Mouse (Mus musculus): Measurements from ENCODE around the gene Clcn2. TPM values are rescaled to one million over a fixed set of nuclear protein-coding genes. Genes with fewer than 3 reads are reported as not detected.
"Not testable (repeated sequence)": the region's sequence is repeated elsewhere in the genome, so short reads cannot be mapped to it uniquely, and the experiment has no call there.

Clcn2 gene
- polyA plus RNA-seq, 1 experiment from 2014 or later, result 5.7 TPM

- ATAC-seq (replicated peaks; ENCODE audit: insufficient number of reproducible peaks, low FRiP score, low TSS enrichment), result peak; percentile 92
- Histone ChIP-seq H3K27me3 (ENCODE audit: control insufficient read depth, insufficient read depth, low read length) (no peaks in the 10 kb centered on the region), H3K27ac (ENCODE audit: low read depth, low read length) (peak overlapping the region; percentile 96), H3K4me1 (ENCODE audit: control insufficient read depth, insufficient read depth, low read length) (peaks cover 17% of the 10 kb centered on the region), H3K36me3 (ENCODE audit: control insufficient read depth, insufficient read depth, low read length) (peaks cover 21% of the 10 kb centered on the region), H3K9ac (ENCODE audit: low read depth, low read length) (peak overlapping the region; percentile 94), H3K4me3 (ENCODE audit: low read depth, low read length) (peak overlapping the region; percentile 97), H3K4me2 (peak overlapping the region; percentile 98), H3K9me3 (replicated peaks; ENCODE audit: control insufficient read depth, low read length) (no peaks in the 10 kb centered on the region)
- WGBS (ENCODE audit: insufficient replicate concordance), result under 1% methylated on average over 38 of the region's 38 CpGs
Observed at GRCm38 (mm10) chr16:20672500-20672902, 45.0 kb downstream of the Clcn2 start.

GRCm38 (mm10) chr16:20671886-20672285 is 45.7 kb downstream of the Clcn2 start:
- Histone ChIP-seq H3K4me3 (ENCODE audit: low read depth, low read length) (peak overlapping the region; percentile 97; the same call in 1 of the 2 replicates), H3K9me3 (replicated peaks; ENCODE audit: control insufficient read depth, low read length) (no peaks in the 10 kb centered on the region), H3K9ac (ENCODE audit: low read depth, low read length) (no peak overlapping the region), H3K4me1 (ENCODE audit: control insufficient read depth, insufficient read depth, low read length) (peaks cover 14% of the 10 kb centered on the region), H3K36me3 (ENCODE audit: control insufficient read depth, insufficient read depth, low read length) (peaks cover 17% of the 10 kb centered on the region), H3K4me2 (peak overlapping the region; percentile 98), H3K27ac (ENCODE audit: low read depth, low read length) (no peak overlapping the region), H3K27me3 (ENCODE audit: control insufficient read depth, insufficient read depth, low read length) (no peaks in the 10 kb centered on the region)
- ATAC-seq (replicated peaks; ENCODE audit: insufficient number of reproducible peaks, low FRiP score, low TSS enrichment), result no peak
- WGBS (ENCODE audit: insufficient replicate concordance), result 29% methylated on average over 6 of the region's 6 CpGs

GRCm38 (mm10) chr16:20670291-20670690 is 47.3 kb downstream of the Clcn2 start:
- H3K9me3 ChIP-seq (replicated peaks; ENCODE audit: control insufficient read depth, low read length), result no peaks in the 10 kb centered on the region
- H3K36me3 ChIP-seq (ENCODE audit: control insufficient read depth, insufficient read depth, low read length), result peaks cover 5% of the 10 kb centered on the region; the same call in 1 of the 2 replicates
- H3K27me3 ChIP-seq (ENCODE audit: control insufficient read depth, insufficient read depth, low read length), result no peaks in the 10 kb centered on the region
- peaks cover 14% of the 10 kb centered on the region for H3K4me1 ChIP-seq (ENCODE audit: control insufficient read depth, insufficient read depth, low read length)
- H3K27ac ChIP-seq (ENCODE audit: low read depth, low read length), result no peak overlapping the region
- no peak for ATAC-seq (replicated peaks; ENCODE audit: insufficient number of reproducible peaks, low FRiP score, low TSS enrichment)
- no peak overlapping the region for H3K4me3 ChIP-seq (ENCODE audit: low read depth, low read length)
- no peak overlapping the region for H3K9ac ChIP-seq (ENCODE audit: low read depth, low read length)
- H3K4me2 ChIP-seq, result no peak overlapping the region
- WGBS (ENCODE audit: insufficient replicate concordance), result 83% methylated on average over 3 of the region's 3 CpGs

GRCm38 (mm10) chr16:20668013-20668412 is 49.5 kb downstream of the Clcn2 start, which contains the start of gene Eif4g1:
Gene Eif4g1, plus strand, starts transcription at chr16:20668313.
- not testable (repeated sequence) for H3K4me3 ChIP-seq (ENCODE audit: low read depth, low read length); H3K4me2 ChIP-seq; H3K27ac ChIP-seq (ENCODE audit: low read depth, low read length); H3K4me1 ChIP-seq (ENCODE audit: control insufficient read depth, insufficient read depth, low read length); H3K9me3 ChIP-seq (replicated peaks; ENCODE audit: control insufficient read depth, low read length); H3K9ac ChIP-seq (ENCODE audit: low read depth, low read length); H3K27me3 ChIP-seq (ENCODE audit: control insufficient read depth, insufficient read depth, low read length); H3K36me3 ChIP-seq (ENCODE audit: control insufficient read depth, insufficient read depth, low read length); ATAC-seq (replicated peaks; ENCODE audit: insufficient number of reproducible peaks, low FRiP score, low TSS enrichment)
- WGBS (ENCODE audit: insufficient replicate concordance), result 91% methylated on average over 3 of the region's 6 CpGs

- H3K36me3 ChIP-seq (ENCODE audit: control insufficient read depth, insufficient read depth, low read length), result peaks cover 53% of the 10 kb centered on the region
- H3K27me3 ChIP-seq (ENCODE audit: control insufficient read depth, insufficient read depth, low read length), result no peaks in the 10 kb centered on the region
- H3K27ac ChIP-seq (ENCODE audit: low read depth, low read length), result no peak overlapping the region
- no peak overlapping the region for H3K9ac ChIP-seq (ENCODE audit: low read depth, low read length)
- H3K4me2 ChIP-seq, result no peak overlapping the region
- no peak for ATAC-seq (replicated peaks; ENCODE audit: insufficient number of reproducible peaks, low FRiP score, low TSS enrichment)
- H3K4me1 ChIP-seq (ENCODE audit: control insufficient read depth, insufficient read depth, low read length), result peaks cover 2% of the 10 kb centered on the region
- 89% methylated on average over 4 of the region's 4 CpGs for WGBS (ENCODE audit: insufficient replicate concordance)
- no peak overlapping the region for H3K4me3 ChIP-seq (ENCODE audit: low read depth, low read length)
- no peaks in the 10 kb centered on the region for H3K9me3 ChIP-seq (replicated peaks; ENCODE audit: control insufficient read depth, low read length)
Observed at GRCm38 (mm10) chr16:20657661-20658060, 59.9 kb downstream of the Clcn2 start.

- Histone ChIP-seq H3K36me3 (ENCODE audit: control insufficient read depth, insufficient read depth, low read length) (peaks cover 18% of the 10 kb centered on the region), H3K4me1 (ENCODE audit: control insufficient read depth, insufficient read depth, low read length) (peaks cover 8% of the 10 kb centered on the region), H3K4me3 (ENCODE audit: low read depth, low read length) (no peak overlapping the region), H3K4me2 (0 out of 2 replicates have a peak overlapping the region, but pooled peaks have one; percentile 7), H3K27ac (ENCODE audit: low read depth, low read length) (no peak overlapping the region), H3K27me3 (ENCODE audit: control insufficient read depth, insufficient read depth, low read length) (0 out of 2 replicates have a peak, but pooled peaks cover 2% of the 10 kb centered on the region), H3K9me3 (replicated peaks; ENCODE audit: control insufficient read depth, low read length) (no peaks in the 10 kb centered on the region), H3K9ac (ENCODE audit: low read depth, low read length) (no peak overlapping the region)
- ATAC-seq (replicated peaks; ENCODE audit: insufficient number of reproducible peaks, low FRiP score, low TSS enrichment), result no peak
- WGBS (ENCODE audit: insufficient replicate concordance), result 53% methylated on average over 2 of the region's 2 CpGs
Observed at GRCm38 (mm10) chr16:20653315-20653714, 64.2 kb downstream of the Clcn2 start.

Other genes starting within 250 kb of the Clcn2 start
- gene Eif2b5, start 218.9 kb downstream of the Clcn2 start, polyA plus RNA-seq (2014; fragmentation: Nextera tagmentation; extraction: Ambion mirVana), result 83.3 and 96.1 TPM in 2 replicates
- 32.2 and 34.8 TPM in 2 replicates for gene Dvl3, start 200.8 kb downstream of the Clcn2 start, polyA plus RNA-seq (2014; fragmentation: Nextera tagmentation; extraction: Ambion mirVana)
- 490 and 502 TPM in 2 replicates for gene Ap2m1, start 182.3 kb downstream of the Clcn2 start, polyA plus RNA-seq (2014; fragmentation: Nextera tagmentation; extraction: Ambion mirVana)
- 41.4 and 44.9 TPM in 2 replicates for gene Abcf3, start 169.2 kb downstream of the Clcn2 start, polyA plus RNA-seq (2014; fragmentation: Nextera tagmentation; extraction: Ambion mirVana)
- gene Vwa5b2, start 128.3 kb downstream of the Clcn2 start, polyA plus RNA-seq (2014; fragmentation: Nextera tagmentation; extraction: Ambion mirVana), result 0.08 and 0.20 TPM in 2 replicates
- 26.6 and 28.0 TPM in 2 replicates for gene Eef1akmt4, start 106.2 kb downstream of the Clcn2 start, polyA plus RNA-seq (2014; fragmentation: Nextera tagmentation; extraction: Ambion mirVana)
- gene Gm49333, start 106.1 kb downstream of the Clcn2 start, polyA plus RNA-seq (2014; fragmentation: Nextera tagmentation; extraction: Ambion mirVana), result 0.10 TPM in 1 of 2 replicates, not detected in the other
- gene Alg3, start 106.0 kb downstream of the Clcn2 start, polyA plus RNA-seq (2014; fragmentation: Nextera tagmentation; extraction: Ambion mirVana), result 39.5 and 41.3 TPM in 2 replicates
- gene Camk2n2, start 96.5 kb downstream of the Clcn2 start, polyA plus RNA-seq (2014; fragmentation: Nextera tagmentation; extraction: Ambion mirVana), result 0.84 and 0.96 TPM in 2 replicates
- 1.3 and 1.6 TPM in 2 replicates for gene Ece2, start 87.9 kb downstream of the Clcn2 start, polyA plus RNA-seq (2014; fragmentation: Nextera tagmentation; extraction: Ambion mirVana)
- gene Psmd2, start 66.1 kb downstream of the Clcn2 start, polyA plus RNA-seq (2014; fragmentation: Nextera tagmentation; extraction: Ambion mirVana), result 275 and 327 TPM in 2 replicates
- 117 and 133 TPM in 2 replicates for gene Eif4g1, start 49.4 kb downstream of the Clcn2 start, polyA plus RNA-seq (2014; fragmentation: Nextera tagmentation; extraction: Ambion mirVana)
- 2.6 and 4.9 TPM in 2 replicates for gene Fam131a, start 24.5 kb downstream of the Clcn2 start, polyA plus RNA-seq (2014; fragmentation: Nextera tagmentation; extraction: Ambion mirVana)
- gene Polr2h, start 81 bp downstream of the Clcn2 start, polyA plus RNA-seq (2014; fragmentation: Nextera tagmentation; extraction: Ambion mirVana), result 65.0 and 65.9 TPM in 2 replicates
- 0.21 and 0.42 TPM in 2 replicates for gene Chrd, start 15.4 kb upstream of the Clcn2 start, polyA plus RNA-seq (2014; fragmentation: Nextera tagmentation; extraction: Ambion mirVana)
- gene Thpo, start 16.8 kb upstream of the Clcn2 start, polyA plus RNA-seq (2014; fragmentation: Nextera tagmentation; extraction: Ambion mirVana), result 0.49 TPM in 1 of 2 replicates, not detected in the other